Mouse (Mus musculus) midbrain, embryonic 15.5 days (tissue): ENCODE data around the gene Esyt1. TPM values are rescaled to one million over a fixed set of nuclear protein-coding genes. Genes with fewer than 3 reads are reported as not detected.
"Not testable (repeated sequence)": the region's sequence is repeated elsewhere in the genome, so short reads cannot be mapped to it uniquely, and the experiment has no call there.

Source experiments
- ATAC-seq: fragments of 200-750 bp; cut with Nextera tagmentation; replicated peaks from 2 replicates; pipeline ENCODE4 v1.8.0; 2017; ENCODE audit warnings: moderate TSS enrichment
- H3K27ac ChIP-seq: fragments of 300-500 bp; sonication (generic); 2 replicates; pipeline ENCODE4 v1.5.1; 2015; ENCODE audit warnings: mild to moderate bottlenecking, inconsistent platforms
- H3K27me3 ChIP-seq: fragments of 300-500 bp; sonication (generic); replicated peaks from 2 replicates; pipeline ENCODE4 v1.6.1; 2015; ENCODE audit warnings: inconsistent platforms
- H3K36me3 ChIP-seq: fragments of 300-500 bp; sonication (generic); replicated peaks from 2 replicates; pipeline ENCODE4 v1.6.1; 2015; ENCODE audit warnings: inconsistent platforms
- H3K4me1 ChIP-seq: fragments of 300-500 bp; sonication (generic); 2 replicates; pipeline ENCODE4 v1.6.1; 2015; ENCODE audit warnings: inconsistent platforms
- H3K4me2 ChIP-seq: fragments of 300-500 bp; sonication (generic); 2 replicates; pipeline ENCODE4 v1.6.1; 2015; ENCODE audit warnings: inconsistent platforms, mild to moderate bottlenecking, moderate library complexity
- H3K4me3 ChIP-seq: fragments of 300-500 bp; sonication (generic); 2 replicates; pipeline ENCODE4 v1.5.1; 2015; ENCODE audit warnings: mild to moderate bottlenecking, inconsistent platforms
- H3K9ac ChIP-seq: fragments of 300-500 bp; sonication (generic); 2 replicates; pipeline ENCODE4 v1.6.1; 2015; ENCODE audit warnings: mild to moderate bottlenecking, inconsistent platforms
- H3K9me3 ChIP-seq: fragments of 300-500 bp; sonication (generic); 2 replicates; pipeline ENCODE4 v1.6.1; 2016; ENCODE audit warnings: inconsistent platforms
- WGBS: fragments of 180-500 bp; shearing (Covaris S2); methylation state at CpG from one replicate; pipeline ENCODE4 v1.1.7; 2015; ENCODE audit warnings: mixed read lengths; 5-methylcytosine and 5-hydroxymethylcytosine counted together
- polyA plus RNA-seq: library from polyadenylated mRNA; unstranded; fragments of >200 nt; fragmentation: Nextera tagmentation; extraction: Ambion mirVana; gene quantifications from 2 replicates; pipeline ENCODE4 v1.2.1, GENCODE M21; 2015

Esyt1 gene
- polyA plus RNA-seq, 1 experiment from 2014 or later: 10.5 TPM

DNA sequence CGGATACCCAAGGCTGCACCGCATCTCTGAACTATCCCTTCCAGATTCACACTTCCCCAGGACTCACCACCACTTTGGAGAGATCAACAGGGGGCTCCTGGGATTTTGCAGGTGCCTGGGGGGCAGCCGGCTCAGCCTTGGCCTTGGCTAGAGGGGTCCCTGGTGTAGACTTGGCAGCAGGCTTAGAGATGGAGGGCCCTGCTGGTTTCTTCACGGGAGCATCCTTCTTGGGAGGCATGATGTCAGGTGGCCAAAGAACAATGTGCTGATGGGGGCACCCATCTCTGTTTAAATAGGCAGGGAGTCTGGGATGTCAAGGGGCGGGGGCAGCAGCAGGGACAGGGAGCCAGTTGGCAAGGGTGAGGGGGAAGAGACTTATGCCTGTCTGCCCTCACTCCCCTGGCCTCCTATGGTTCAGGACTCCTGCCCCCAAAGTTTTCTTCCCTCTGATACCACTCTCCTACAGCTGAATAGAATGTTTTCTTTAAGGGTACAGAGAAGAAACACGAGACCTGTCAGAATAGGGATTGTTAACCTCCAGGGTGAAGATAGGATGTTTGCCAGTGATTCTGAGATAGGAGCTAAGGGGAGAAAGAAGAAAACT is 28.4 kb downstream of the Esyt1 start:
- Histone ChIP-seq H3K36me3 (no peaks in the 10 kb centered on the region), H3K4me1 (peaks cover 25% of the 10 kb centered on the region), H3K4me3 (no peak overlapping the region), H3K9me3 (no peaks in the 10 kb centered on the region), H3K9ac (no peak overlapping the region), H3K27me3 (no peaks in the 10 kb centered on the region), H3K27ac (no peak overlapping the region), H3K4me2 (no peak overlapping the region)
- no peak for ATAC-seq
- WGBS: 38% methylated on average over 6 of the region's 6 CpGs

DNA sequence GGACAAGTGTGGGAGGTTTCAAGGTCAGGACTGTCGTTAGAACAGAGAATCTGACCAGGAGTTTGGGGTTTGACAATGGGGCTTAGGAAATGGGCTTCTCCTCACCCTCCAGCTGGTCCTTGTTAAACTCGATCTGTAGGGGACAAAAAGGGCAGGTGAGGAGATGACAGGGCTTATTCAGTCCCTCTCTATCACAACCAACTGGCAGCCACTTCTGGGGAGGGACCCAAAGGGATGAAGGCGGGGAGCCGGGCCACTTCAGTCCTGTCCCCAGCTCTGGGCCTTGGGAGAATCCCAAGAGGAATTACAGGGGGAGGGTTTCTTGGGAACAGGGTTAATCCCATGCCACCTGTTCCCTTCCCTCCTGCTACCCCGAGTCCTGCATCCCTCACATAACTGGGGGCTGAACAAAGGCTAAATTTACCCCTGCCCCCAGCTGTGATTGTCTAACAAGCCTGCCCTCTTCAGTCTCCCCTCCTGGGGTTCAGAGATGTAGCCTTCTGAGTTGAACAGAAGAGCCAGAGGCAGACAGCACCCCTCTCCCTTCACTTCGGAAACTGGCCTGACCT is 29.1 kb downstream of the Esyt1 start:
- no peaks in the 10 kb centered on the region for H3K27me3 ChIP-seq
- no peak overlapping the region for H3K4me3 ChIP-seq
- H3K4me1 ChIP-seq: peaks cover 32% of the 10 kb centered on the region
- 22% methylated on average over 6 of the region's 6 CpGs for WGBS
- H3K9me3 ChIP-seq: no peaks in the 10 kb centered on the region
- peaks cover under 1% of the 10 kb centered on the region; the same call in 1 of the 2 replicates for H3K36me3 ChIP-seq
- no peak overlapping the region for H3K9ac ChIP-seq
- no peak for ATAC-seq
- no peak overlapping the region for H3K27ac ChIP-seq
- H3K4me2 ChIP-seq: no peak overlapping the region

DNA sequence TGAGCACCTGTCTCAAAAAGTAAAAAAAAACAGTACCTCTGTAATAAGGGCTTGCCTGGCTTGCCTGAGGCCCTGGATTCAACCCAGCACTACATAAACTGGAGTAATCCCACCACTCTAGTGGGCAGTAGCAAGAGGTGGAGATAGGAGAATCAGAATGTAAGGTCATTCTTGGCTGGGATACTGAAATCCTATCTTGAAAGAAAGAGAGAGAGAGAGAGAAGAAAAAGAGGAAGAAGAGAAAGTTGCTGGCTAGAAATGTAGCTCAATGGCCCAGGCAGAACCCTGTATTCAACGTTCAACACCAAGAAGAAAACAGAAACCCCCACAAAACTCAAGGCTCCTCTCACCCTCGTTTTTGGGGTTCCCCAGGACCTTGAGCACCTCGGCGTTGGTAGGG is 29.8 kb downstream of the Esyt1 start:
- ATAC-seq: no peak
- Histone ChIP-seq H3K27me3 (no peaks in the 10 kb centered on the region), H3K9me3 (no peaks in the 10 kb centered on the region), H3K27ac (no peak overlapping the region), H3K4me1 (peaks cover 39% of the 10 kb centered on the region), H3K4me2 (no peak overlapping the region), H3K36me3 (peaks cover 6% of the 10 kb centered on the region; the same call in 1 of the 2 replicates), H3K9ac (no peak overlapping the region), H3K4me3 (no peak overlapping the region)
- WGBS: 79% methylated on average over 4 of the region's 4 CpGs

DNA sequence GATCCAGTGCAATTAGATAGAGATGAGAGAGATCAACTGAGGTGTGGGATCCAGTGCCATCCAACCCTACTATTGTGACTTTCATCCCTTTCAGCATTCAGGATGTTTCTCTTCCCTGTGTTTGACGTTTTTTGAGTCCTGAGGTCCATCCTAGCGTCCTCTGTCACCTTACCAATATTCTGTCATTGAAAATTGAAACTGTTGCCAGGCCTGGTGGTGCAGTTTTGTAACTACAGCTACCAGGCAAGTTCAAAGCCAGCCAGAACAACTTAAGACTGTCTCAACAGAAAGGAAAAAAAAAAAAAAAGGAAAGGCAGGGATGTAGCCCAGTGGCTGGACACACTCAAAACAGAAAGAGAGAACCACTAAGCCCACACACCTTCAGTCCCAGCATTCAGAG is 30.4 kb downstream of the Esyt1 start:
- Histone ChIP-seq H3K4me3 (peak overlapping the region; percentile 81; the same call in 1 of the 2 replicates), H3K9me3 (no peaks in the 10 kb centered on the region), H3K27me3 (no peaks in the 10 kb centered on the region), H3K4me1 (peaks cover 45% of the 10 kb centered on the region), H3K27ac (peak overlapping the region; percentile 97), H3K36me3 (peaks cover 10% of the 10 kb centered on the region), H3K9ac (peak overlapping the region; percentile 67; the same call in 1 of the 2 replicates), H3K4me2 (peak overlapping the region; percentile 85; the same call in 1 of the 2 replicates)
- ATAC-seq: no peak
- WGBS: 81% methylated on average over 2 of the region's 2 CpGs

DNA sequence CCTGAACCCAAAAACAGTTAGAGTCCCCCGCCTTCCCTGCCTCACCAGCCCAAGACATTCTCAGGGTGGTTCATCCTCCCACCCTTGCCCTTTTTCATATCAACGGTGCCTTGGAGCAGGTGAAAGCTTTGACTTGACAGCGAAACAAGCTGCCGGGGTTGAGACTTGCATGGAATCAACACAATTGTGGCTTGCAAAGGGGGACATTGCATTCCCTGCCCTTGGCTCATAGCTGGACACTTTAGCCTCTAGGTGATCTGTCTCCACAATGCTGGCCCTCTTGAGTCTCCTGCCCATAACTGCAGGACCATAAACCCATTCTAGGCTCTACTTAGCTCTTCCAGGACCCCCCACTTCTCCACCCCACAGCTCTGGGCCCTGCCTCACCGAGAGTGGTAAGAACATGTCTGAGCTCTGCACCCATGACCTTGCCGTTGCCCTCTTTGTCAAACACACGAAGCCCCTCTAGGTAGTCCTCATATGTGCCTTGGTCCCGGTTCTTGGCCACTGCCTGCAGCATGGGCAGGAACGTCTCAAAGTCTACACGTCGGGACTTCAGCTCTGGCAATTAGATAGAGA is 30.9 kb downstream of the Esyt1 start:
- no peaks in the 10 kb centered on the region for H3K27me3 ChIP-seq
- H3K36me3 ChIP-seq: peaks cover 14% of the 10 kb centered on the region
- 61% methylated on average over 11 of the region's 11 CpGs for WGBS
- peak overlapping the region; percentile 67 for H3K9ac ChIP-seq
- ATAC-seq: no peak
- H3K9me3 ChIP-seq: no peaks in the 10 kb centered on the region
- H3K4me1 ChIP-seq: peaks cover 44% of the 10 kb centered on the region
- H3K4me3 ChIP-seq: peak overlapping the region; percentile 81
- H3K27ac ChIP-seq: peak overlapping the region; percentile 97
- peak overlapping the region; percentile 85 for H3K4me2 ChIP-seq

DNA sequence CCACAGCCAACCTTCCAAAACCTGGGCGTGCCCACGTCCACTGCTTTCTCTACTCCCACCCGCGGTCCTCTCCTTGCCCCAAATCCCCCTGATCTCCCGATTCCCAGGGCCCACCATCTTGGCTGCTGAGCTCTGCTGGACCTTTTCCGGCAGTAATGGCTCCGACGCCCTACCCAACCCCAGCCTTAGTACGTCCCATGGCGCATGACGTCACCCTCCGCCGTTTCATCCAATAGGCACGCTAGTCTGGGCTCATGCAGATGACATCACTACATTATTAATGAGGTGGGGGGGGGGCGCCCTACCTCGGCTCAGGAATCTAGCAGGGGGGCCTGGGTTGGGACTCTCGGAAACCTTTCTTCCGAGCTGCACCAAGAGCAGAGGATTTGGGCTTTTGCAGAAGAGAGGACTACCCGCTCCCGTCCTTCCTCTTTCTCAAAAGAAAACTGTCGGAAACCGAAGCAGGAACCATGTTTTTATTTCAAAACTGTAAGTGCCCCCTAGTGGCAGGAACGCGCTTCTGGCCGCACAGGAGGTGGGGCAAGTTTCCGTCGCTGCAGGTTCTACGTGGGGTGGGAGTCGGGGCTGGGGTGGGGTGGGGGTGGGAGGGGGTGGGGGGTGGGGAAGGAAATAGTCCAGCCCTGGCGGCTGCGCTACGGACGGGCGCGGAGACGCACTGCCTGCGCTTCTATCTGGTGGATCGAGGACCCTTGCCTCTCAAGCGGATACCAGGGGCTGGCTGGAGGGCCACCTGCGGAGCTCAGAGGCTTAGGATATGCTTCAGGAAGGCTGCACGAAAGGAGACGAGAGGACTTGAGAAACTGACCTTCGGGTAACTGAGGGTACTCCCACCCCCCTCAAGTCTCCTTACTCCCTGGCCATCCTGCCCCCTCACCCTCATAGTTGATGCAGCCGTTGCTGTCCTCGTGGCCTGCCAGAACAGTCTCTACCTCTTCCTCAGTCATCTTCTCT is 31.7 kb downstream of the Esyt1 start, which contains the start of gene Myl6:
Gene Myl6, minus strand, starts transcription at position 451 of the 972 bp plus-strand sequence.
- no peaks in the 10 kb centered on the region for H3K27me3 ChIP-seq
- WGBS: under 1% methylated on average over 45 of the region's 45 CpGs
- H3K36me3 ChIP-seq: peaks cover 20% of the 10 kb centered on the region
- peaks cover 38% of the 10 kb centered on the region for H3K4me1 ChIP-seq
- H3K9ac ChIP-seq: peak within 1 kb of the TSS; percentile 87
- peak within 1 kb of the TSS; percentile 81 for H3K4me3 ChIP-seq
- H3K4me2 ChIP-seq: peak within 1 kb of the TSS; percentile 85
- ATAC-seq: peak; percentile 94
- H3K9me3 ChIP-seq: no peaks in the 10 kb centered on the region
- H3K27ac ChIP-seq: peak within 1 kb of the TSS; percentile 97

DNA sequence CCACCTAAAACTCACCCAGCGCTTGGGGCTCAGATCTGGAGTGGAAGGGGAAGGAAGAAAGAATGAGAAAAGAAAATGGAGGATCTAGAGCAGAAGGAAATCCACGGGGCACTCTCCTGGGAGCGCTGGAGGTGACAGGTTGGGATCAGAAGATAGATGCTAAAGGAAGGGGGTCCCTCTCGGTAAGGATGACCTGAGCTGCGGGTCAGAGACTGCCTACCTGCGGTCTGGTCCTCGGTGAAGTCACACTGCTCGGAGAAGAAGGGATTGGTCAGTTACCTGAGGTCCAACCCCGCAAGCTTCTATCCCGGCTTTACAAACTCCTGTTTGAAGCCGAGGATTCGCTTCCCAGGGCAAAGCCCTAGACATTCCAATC is 32.4 kb downstream of the Esyt1 start:
- ATAC-seq: peak; percentile 42
- WGBS: under 1% methylated on average over 12 of the region's 12 CpGs
- H3K4me1 ChIP-seq: peaks cover 36% of the 10 kb centered on the region

DNA sequence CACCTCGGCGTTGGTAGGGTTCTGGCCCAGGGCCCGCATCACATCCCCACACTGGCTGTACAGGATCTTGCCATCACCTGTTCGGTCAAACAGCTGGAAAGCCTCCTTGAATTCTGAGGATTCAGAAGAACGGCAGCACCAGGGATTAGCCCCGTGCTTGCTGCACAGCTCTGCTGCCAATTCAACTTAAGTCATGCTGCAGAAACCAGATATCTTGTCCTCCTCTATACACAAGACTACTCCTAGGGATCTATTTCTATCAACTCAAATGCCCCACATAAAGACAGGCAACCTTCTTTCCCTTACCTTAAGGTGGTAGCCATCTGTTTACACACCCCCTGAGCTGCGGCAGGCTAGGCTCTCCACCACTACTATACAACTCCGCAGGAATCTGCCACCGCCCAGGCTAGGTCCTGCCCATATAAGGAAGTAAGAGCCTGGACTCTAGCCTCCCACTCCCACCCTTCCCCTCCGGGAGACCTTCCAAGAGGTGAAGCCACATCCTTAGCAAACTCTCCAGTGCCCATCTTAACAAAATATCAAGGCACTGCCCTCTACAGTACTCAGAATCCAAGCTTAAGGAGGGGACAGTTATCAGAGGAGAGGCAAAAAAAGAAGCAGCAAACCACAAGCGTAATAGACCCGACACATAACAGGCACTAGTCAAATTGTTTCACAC is 32.9 kb downstream of the Esyt1 start:
- peak; percentile 47 for ATAC-seq
- H3K9me3 ChIP-seq: no peaks in the 10 kb centered on the region
- WGBS: 22% methylated on average over 12 of the region's 12 CpGs
- peak overlapping the region; percentile 81 for H3K4me3 ChIP-seq
- H3K27me3 ChIP-seq: no peaks in the 10 kb centered on the region
- peaks cover 31% of the 10 kb centered on the region for H3K4me1 ChIP-seq
- peaks cover 32% of the 10 kb centered on the region for H3K36me3 ChIP-seq
- peak overlapping the region; percentile 85 for H3K4me2 ChIP-seq
- H3K27ac ChIP-seq: peak overlapping the region; percentile 97
- peak overlapping the region; percentile 87 for H3K9ac ChIP-seq

More for the DNA sequence above, 32.4 kb downstream of the Esyt1 start:
- peak overlapping the region; percentile 81 for H3K4me3 ChIP-seq
- no peaks in the 10 kb centered on the region for H3K9me3 ChIP-seq
- H3K4me2 ChIP-seq: peak overlapping the region; percentile 85
- H3K9ac ChIP-seq: peak overlapping the region; percentile 87
- H3K27ac ChIP-seq: peak overlapping the region; percentile 97
- H3K27me3 ChIP-seq: no peaks in the 10 kb centered on the region
- peaks cover 27% of the 10 kb centered on the region for H3K36me3 ChIP-seq

DNA sequence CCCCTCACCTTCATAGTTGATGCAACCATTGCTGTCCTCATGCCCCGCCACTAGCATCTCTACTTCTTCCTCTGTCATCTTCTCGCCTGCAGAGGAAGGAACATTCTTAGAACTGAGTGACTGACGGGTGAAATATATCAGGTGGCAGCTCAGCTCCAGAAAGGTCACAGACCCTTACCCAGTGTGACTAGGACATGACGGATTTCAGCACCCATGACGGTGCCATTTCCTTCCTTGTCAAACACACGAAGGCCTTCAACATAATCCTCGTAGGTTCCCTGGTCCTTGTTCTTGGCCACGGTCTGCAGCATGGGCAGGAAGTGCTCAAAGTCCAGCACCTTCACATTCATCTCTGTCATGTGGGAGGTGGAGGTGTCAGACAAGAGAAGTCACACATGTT is 33.6 kb downstream of the Esyt1 start:
- Histone ChIP-seq H3K9ac (peak overlapping the region; percentile 87), H3K36me3 (peaks cover 39% of the 10 kb centered on the region), H3K4me1 (peaks cover 31% of the 10 kb centered on the region), H3K4me3 (peak overlapping the region; percentile 81), H3K27ac (peak overlapping the region; percentile 97), H3K4me2 (peak overlapping the region; percentile 85)
- not testable (repeated sequence) for H3K9me3 ChIP-seq, H3K27me3 ChIP-seq, ATAC-seq
- WGBS: 76% methylated on average over 8 of the region's 8 CpGs

DNA sequence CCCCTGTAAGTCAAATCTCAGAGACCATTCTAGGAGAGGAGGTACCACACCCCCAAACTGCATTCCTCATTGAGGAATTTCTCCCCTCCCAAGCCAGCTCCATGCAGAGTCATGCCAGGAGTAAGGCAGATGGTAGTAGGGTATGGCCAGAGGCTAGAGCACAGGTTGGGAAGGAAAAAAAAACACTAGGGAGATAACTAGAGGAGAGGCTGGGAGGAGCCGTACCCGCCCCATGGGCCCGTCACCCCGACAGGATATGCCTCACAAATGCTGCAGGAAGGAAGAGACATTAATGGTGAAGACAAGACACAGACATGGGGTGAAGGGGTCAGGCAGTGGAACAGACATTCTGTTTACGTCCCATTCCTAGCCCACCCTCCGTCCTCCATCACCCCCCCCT is 34.2 kb downstream of the Esyt1 start:
- H3K4me3 ChIP-seq: peak overlapping the region; percentile 81
- peak overlapping the region; percentile 85 for H3K4me2 ChIP-seq
- peaks cover 43% of the 10 kb centered on the region for H3K36me3 ChIP-seq
- WGBS: 82% methylated on average over 6 of the region's 6 CpGs
- H3K27ac ChIP-seq: peak overlapping the region; percentile 46; the same call in 1 of the 2 replicates
- no peak for ATAC-seq
- no peaks in the 10 kb centered on the region for H3K9me3 ChIP-seq
- H3K27me3 ChIP-seq: no peaks in the 10 kb centered on the region
- peaks cover 31% of the 10 kb centered on the region for H3K4me1 ChIP-seq
- H3K9ac ChIP-seq: no peak overlapping the region; the same call in 1 of the 2 replicates

DNA sequence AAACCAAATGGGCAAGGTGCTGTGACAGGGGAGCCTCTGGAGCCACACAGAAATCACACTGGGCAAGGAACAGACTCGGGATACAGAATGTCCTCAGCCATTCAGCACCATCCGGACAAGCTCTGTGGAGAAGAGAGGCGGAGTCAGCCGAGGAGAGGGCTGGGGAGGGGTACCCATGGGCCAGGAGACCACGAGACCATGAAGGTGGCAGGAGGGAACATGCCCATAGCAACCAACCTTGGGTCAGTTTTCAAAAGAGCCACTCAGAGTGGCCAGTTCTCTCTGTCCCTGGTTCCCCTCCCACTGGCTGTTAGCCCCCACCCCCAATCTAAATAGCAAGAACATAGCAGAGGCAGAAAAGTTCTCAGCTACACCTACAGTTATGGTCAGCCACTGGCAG is 34.8 kb downstream of the Esyt1 start:
- peaks cover 31% of the 10 kb centered on the region for H3K4me1 ChIP-seq
- peak overlapping the region; percentile 85 for H3K4me2 ChIP-seq
- 49% methylated on average over 5 of the region's 5 CpGs for WGBS
- no peak overlapping the region; the same call in 1 of the 2 replicates for H3K4me3 ChIP-seq
- ATAC-seq: no peak
- no peaks in the 10 kb centered on the region for H3K9me3 ChIP-seq
- peaks cover 49% of the 10 kb centered on the region for H3K36me3 ChIP-seq
- H3K27me3 ChIP-seq: no peaks in the 10 kb centered on the region
- H3K27ac ChIP-seq: peak overlapping the region; percentile 46; the same call in 1 of the 2 replicates
- no peak overlapping the region for H3K9ac ChIP-seq
